Mouse (Mus musculus): ENCODE data around the gene Senp1. TPM values are rescaled to one million over a fixed set of nuclear protein-coding genes. Genes with fewer than 3 reads are reported as not detected.
A peak's percentile ranks its signal among the peaks of the same experiment; 100 is the strongest.

The Senp1 gene
- polyA plus RNA-seq, 1 experiment from 2014 or later = 40.1 TPM

GRCm38 (mm10) chr15:98074521-98074920, 19.0 kb downstream of the Senp1 start:
- Histone ChIP-seq H3K4me3 (ENCODE audit: low read depth, low read length) (no peak overlapping the region), H3K9ac (ENCODE audit: low read length) (no peak overlapping the region), H3K4me2 (ENCODE audit: low read depth) (no peak overlapping the region), H3K9me3 (ENCODE audit: control insufficient read depth, low read length) (no peaks in the 10 kb centered on the region), H3K27ac (ENCODE audit: low read depth, low read length) (no peak overlapping the region), H3K36me3 (ENCODE audit: control insufficient read depth, insufficient read depth, low read length) (peaks cover 19% of the 10 kb centered on the region), H3K4me1 (ENCODE audit: control insufficient read depth, insufficient read depth, low read length) (no peaks in the 10 kb centered on the region), H3K27me3 (ENCODE audit: control insufficient read depth, insufficient read depth, low read length) (no peaks in the 10 kb centered on the region)
- DNase-seq (ENCODE audit: low spot score) (no peak), ATAC-seq (ENCODE audit: insufficient read depth, low FRiP score, low TSS enrichment) (no peak)
- 94% methylated on average over 8 of the region's 8 CpGs for WGBS

DNA sequence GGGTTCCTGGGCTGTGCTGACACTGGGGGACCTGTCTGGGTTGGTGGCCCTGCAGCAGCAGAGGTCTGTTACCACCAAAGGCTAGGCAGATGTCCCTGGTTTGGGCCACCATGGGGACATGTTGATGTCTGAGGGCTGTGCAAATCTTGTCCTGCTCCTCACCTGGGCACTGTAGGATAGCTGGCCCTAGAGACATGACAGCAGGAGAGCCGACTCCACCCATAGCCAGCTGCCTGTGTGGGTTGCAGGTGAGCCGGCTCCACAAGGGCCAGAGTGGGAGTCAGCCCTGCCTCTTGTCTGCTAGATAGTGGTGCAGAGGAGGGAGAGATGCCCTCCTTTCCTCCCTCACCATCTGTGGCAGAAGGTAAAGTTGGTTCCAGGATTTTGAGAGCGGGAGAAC, 23.2 kb downstream of the Senp1 start:
- WGBS = 89% methylated on average over 3 of the region's 3 CpGs
- ATAC-seq (ENCODE audit: insufficient read depth, low FRiP score, low TSS enrichment) (no peak), DNase-seq (ENCODE audit: low spot score) (no peak)
- no peaks in the 10 kb centered on the region for H3K27me3 ChIP-seq (ENCODE audit: control insufficient read depth, insufficient read depth, low read length)
- H3K4me1 ChIP-seq (ENCODE audit: control insufficient read depth, insufficient read depth, low read length) = no peaks in the 10 kb centered on the region
- no peaks in the 10 kb centered on the region for H3K9me3 ChIP-seq (ENCODE audit: control insufficient read depth, low read length)
- H3K27ac ChIP-seq (ENCODE audit: low read depth, low read length) = no peak overlapping the region
- H3K9ac ChIP-seq (ENCODE audit: low read length) = no peak overlapping the region
- H3K36me3 ChIP-seq (ENCODE audit: control insufficient read depth, insufficient read depth, low read length) = peaks cover 17% of the 10 kb centered on the region
- H3K4me2 ChIP-seq (ENCODE audit: low read depth) = no peak overlapping the region
- no peak overlapping the region for H3K4me3 ChIP-seq (ENCODE audit: low read depth, low read length)

DNA sequence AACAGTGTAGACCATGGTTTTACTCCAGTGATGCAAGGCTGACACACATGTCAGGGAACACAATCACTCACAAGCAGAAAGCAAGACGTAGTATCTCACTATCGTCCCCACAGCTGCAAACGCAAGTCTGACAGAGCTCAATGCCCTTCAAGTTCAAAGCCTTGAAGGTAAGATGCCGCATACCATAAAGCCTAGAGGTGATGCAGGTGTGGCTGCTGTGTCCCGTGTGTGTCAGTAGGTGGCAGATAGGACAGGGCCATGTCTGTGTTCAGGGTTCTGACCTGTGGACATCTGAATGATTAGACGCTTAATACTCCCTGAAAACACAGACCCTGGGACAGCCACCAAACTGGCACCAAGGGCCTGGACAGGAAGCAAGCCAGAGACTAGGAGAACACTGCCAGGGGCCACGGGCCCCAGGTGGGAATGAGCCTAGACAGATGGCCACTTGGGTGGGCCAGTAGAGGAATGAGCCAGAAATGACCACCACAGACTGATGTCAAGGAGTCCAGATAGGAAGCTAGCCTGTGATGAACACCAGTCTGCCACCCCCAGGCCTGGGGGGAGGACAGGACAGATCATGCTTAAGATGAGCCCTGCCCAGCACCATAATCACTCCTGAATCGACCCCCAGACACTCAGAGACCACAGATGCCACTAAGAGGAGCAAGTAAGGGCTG, 23.8 kb downstream of the Senp1 start:
- peaks cover 17% of the 10 kb centered on the region for H3K36me3 ChIP-seq (ENCODE audit: control insufficient read depth, insufficient read depth, low read length)
- no peaks in the 10 kb centered on the region for H3K4me1 ChIP-seq (ENCODE audit: control insufficient read depth, insufficient read depth, low read length)
- no peaks in the 10 kb centered on the region for H3K9me3 ChIP-seq (ENCODE audit: control insufficient read depth, low read length)
- no peak for DNase-seq (ENCODE audit: low spot score)
- no peak overlapping the region for H3K27ac ChIP-seq (ENCODE audit: low read depth, low read length)
- H3K9ac ChIP-seq (ENCODE audit: low read length) = no peak overlapping the region
- H3K4me2 ChIP-seq (ENCODE audit: low read depth) = no peak overlapping the region
- ATAC-seq (ENCODE audit: insufficient read depth, low FRiP score, low TSS enrichment) = no peak
- 90% methylated on average over 8 of the region's 8 CpGs for whole genome bisulfite sequencing
- H3K27me3 ChIP-seq (ENCODE audit: control insufficient read depth, insufficient read depth, low read length) = no peaks in the 10 kb centered on the region
- H3K4me3 ChIP-seq (ENCODE audit: low read depth, low read length) = no peak overlapping the region

DNA sequence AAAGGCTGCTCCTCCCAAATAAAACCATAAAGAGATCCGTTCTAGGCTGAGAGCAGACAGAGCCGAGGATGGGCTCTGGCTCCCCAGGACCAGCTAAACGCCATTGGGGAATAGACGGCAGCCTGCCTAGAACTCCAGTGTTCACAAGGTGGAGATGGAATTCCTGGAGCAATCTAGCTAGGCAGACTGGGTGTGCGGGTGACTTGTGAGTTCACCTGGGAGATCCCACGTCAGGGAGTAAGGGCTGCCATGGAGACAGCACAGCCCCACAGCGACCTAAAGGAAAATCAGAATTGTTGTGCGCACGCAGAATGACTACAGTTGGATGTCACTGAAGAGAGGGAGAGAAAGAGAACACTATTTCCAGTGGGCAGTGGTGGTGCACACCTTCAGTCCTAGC, 25.0 kb downstream of the Senp1 start:
- 86% methylated on average over 9 of the region's 9 CpGs for WGBS
- Histone ChIP-seq H3K4me1 (ENCODE audit: control insufficient read depth, insufficient read depth, low read length) (no peaks in the 10 kb centered on the region), H3K27me3 (ENCODE audit: control insufficient read depth, insufficient read depth, low read length) (no peaks in the 10 kb centered on the region), H3K9ac (ENCODE audit: low read length) (no peak overlapping the region), H3K4me3 (ENCODE audit: low read depth, low read length) (no peak overlapping the region), H3K27ac (ENCODE audit: low read depth, low read length) (no peak overlapping the region), H3K36me3 (ENCODE audit: control insufficient read depth, insufficient read depth, low read length) (peaks cover 18% of the 10 kb centered on the region), H3K9me3 (ENCODE audit: control insufficient read depth, low read length) (no peaks in the 10 kb centered on the region), H3K4me2 (ENCODE audit: low read depth) (no peak overlapping the region)
- ATAC-seq (ENCODE audit: insufficient read depth, low FRiP score, low TSS enrichment) (no peak), DNase-seq (ENCODE audit: low spot score) (no peak)

DNA sequence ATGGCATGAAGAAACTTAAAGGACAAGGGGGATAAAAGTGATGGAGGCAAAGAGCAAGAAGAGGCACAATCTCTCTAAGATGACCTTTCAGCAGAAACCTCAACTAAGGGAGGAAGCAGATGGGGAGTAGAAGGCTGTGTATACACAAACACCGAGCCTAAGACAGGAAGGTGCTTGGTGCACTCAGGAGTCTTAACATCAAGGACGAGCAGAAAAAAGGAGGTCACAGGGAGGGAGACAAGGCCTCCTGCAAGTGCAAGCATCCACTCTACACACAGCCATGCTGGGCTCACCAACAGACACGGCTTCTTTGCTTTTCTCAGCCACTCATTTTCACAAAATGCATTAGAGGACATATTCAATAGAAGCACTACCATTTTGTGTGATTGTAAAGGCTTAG, 26.1 kb downstream of the Senp1 start:
- Histone ChIP-seq H3K27me3 (ENCODE audit: control insufficient read depth, insufficient read depth, low read length) (no peaks in the 10 kb centered on the region), H3K27ac (ENCODE audit: low read depth, low read length) (no peak overlapping the region), H3K9me3 (ENCODE audit: control insufficient read depth, low read length) (no peaks in the 10 kb centered on the region), H3K4me2 (ENCODE audit: low read depth) (no peak overlapping the region), H3K4me1 (ENCODE audit: control insufficient read depth, insufficient read depth, low read length) (no peaks in the 10 kb centered on the region), H3K4me3 (ENCODE audit: low read depth, low read length) (no peak overlapping the region), H3K36me3 (ENCODE audit: control insufficient read depth, insufficient read depth, low read length) (peaks cover 18% of the 10 kb centered on the region), H3K9ac (ENCODE audit: low read length) (no peak overlapping the region)
- ATAC-seq (ENCODE audit: insufficient read depth, low FRiP score, low TSS enrichment) (no peak), DNase-seq (ENCODE audit: low spot score) (no peak)
- 68% methylated on average over 3 of the region's 3 CpGs for WGBS

DNA sequence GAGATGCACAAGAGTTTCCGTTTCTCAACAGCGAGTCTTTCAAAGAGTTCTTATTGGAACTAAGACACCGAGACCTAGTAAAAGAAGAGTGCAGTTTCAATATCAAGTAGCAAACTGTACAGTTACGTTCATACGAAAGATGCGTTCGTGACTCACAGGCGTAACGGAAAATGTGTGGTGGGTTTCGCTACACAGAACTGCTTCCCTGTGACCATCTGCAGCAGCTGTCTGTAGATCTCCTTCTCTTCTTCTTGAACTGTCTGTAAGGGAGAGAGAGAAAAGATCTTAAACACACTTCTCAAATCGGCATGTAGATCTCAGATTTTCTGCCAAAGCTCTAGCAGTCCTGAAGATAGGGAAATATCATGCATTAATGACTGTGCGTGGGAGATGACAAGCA, 26.9 kb downstream of the Senp1 start:
- no peak for ATAC-seq (ENCODE audit: insufficient read depth, low FRiP score, low TSS enrichment)
- no peak overlapping the region for H3K4me3 ChIP-seq (ENCODE audit: low read depth, low read length)
- H3K27ac ChIP-seq (ENCODE audit: low read depth, low read length) = no peak overlapping the region
- peaks cover 16% of the 10 kb centered on the region for H3K36me3 ChIP-seq (ENCODE audit: control insufficient read depth, insufficient read depth, low read length)
- no peaks in the 10 kb centered on the region for H3K27me3 ChIP-seq (ENCODE audit: control insufficient read depth, insufficient read depth, low read length)
- no peak overlapping the region for H3K4me2 ChIP-seq (ENCODE audit: low read depth)
- H3K9ac ChIP-seq (ENCODE audit: low read length) = no peak overlapping the region
- 94% methylated on average over 12 of the region's 12 CpGs for WGBS
- H3K9me3 ChIP-seq (ENCODE audit: control insufficient read depth, low read length) = no peaks in the 10 kb centered on the region
- no peaks in the 10 kb centered on the region for H3K4me1 ChIP-seq (ENCODE audit: control insufficient read depth, insufficient read depth, low read length)
- no peak for DNase-seq (ENCODE audit: low spot score)

DNA sequence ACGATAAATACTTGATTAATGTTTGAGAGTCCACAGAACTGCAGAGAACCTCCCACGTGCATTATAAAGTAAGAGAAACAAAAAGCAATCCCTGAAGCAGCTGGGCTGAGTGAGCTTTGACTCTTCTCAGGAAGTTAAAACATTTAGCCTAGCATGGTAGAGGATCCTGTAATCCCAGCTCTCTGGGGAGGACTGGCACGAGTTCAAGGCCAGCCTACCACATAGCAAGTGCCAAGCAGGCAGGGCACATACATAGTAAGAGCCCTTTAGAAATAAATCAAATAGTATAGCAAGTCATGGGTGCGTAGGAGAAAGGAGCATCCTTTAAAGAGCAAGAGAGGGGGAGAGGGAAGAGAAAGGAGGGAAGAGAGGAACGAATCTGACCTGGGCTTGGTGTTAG, 27.7 kb downstream of the Senp1 start:
- Histone ChIP-seq H3K4me2 (ENCODE audit: low read depth) (no peak overlapping the region), H3K4me3 (ENCODE audit: low read depth, low read length) (no peak overlapping the region), H3K36me3 (ENCODE audit: control insufficient read depth, insufficient read depth, low read length) (peaks cover 16% of the 10 kb centered on the region), H3K27me3 (ENCODE audit: control insufficient read depth, insufficient read depth, low read length) (no peaks in the 10 kb centered on the region), H3K27ac (ENCODE audit: low read depth, low read length) (no peak overlapping the region), H3K4me1 (ENCODE audit: control insufficient read depth, insufficient read depth, low read length) (no peaks in the 10 kb centered on the region), H3K9ac (ENCODE audit: low read length) (no peak overlapping the region), H3K9me3 (ENCODE audit: control insufficient read depth, low read length) (no peaks in the 10 kb centered on the region)
- ATAC-seq (ENCODE audit: insufficient read depth, low FRiP score, low TSS enrichment) (no peak), DNase-seq (ENCODE audit: low spot score) (no peak)
- 95% methylated on average over 5 of the region's 5 CpGs for WGBS

- Histone ChIP-seq H3K27me3 (ENCODE audit: control insufficient read depth, insufficient read depth, low read length) (no peaks in the 10 kb centered on the region), H3K9ac (ENCODE audit: low read length) (no peak overlapping the region), H3K4me3 (ENCODE audit: low read depth, low read length) (no peak overlapping the region), H3K36me3 (ENCODE audit: control insufficient read depth, insufficient read depth, low read length) (peaks cover 15% of the 10 kb centered on the region), H3K4me1 (ENCODE audit: control insufficient read depth, insufficient read depth, low read length) (no peaks in the 10 kb centered on the region), H3K9me3 (ENCODE audit: control insufficient read depth, low read length) (no peaks in the 10 kb centered on the region), H3K27ac (ENCODE audit: low read depth, low read length) (no peak overlapping the region), H3K4me2 (ENCODE audit: low read depth) (no peak overlapping the region)
- 38% methylated on average over 5 of the region's 5 CpGs for WGBS
- ATAC-seq (ENCODE audit: insufficient read depth, low FRiP score, low TSS enrichment) = no peak
- peak; percentile 69 for DNase-seq (ENCODE audit: low spot score)
These were observed 38.3 kb downstream of the Senp1 start for GRCm38 (mm10) chr15:98055246-98055645.

GRCm38 (mm10) chr15:98051685-98052084, 41.9 kb downstream of the Senp1 start:
- H3K27me3 ChIP-seq (ENCODE audit: control insufficient read depth, insufficient read depth, low read length) = no peaks in the 10 kb centered on the region
- ATAC-seq (ENCODE audit: insufficient read depth, low FRiP score, low TSS enrichment) = no peak
- H3K9ac ChIP-seq (ENCODE audit: low read length) = no peak overlapping the region
- 93% methylated on average over 5 of the region's 5 CpGs for WGBS
- no peaks in the 10 kb centered on the region for H3K4me1 ChIP-seq (ENCODE audit: control insufficient read depth, insufficient read depth, low read length)
- H3K4me3 ChIP-seq (ENCODE audit: low read depth, low read length) = no peak overlapping the region
- no peaks in the 10 kb centered on the region for H3K9me3 ChIP-seq (ENCODE audit: control insufficient read depth, low read length)
- DNase-seq (ENCODE audit: low spot score) = no peak
- H3K27ac ChIP-seq (ENCODE audit: low read depth, low read length) = no peak overlapping the region
- no peak overlapping the region for H3K4me2 ChIP-seq (ENCODE audit: low read depth)
- H3K36me3 ChIP-seq (ENCODE audit: control insufficient read depth, insufficient read depth, low read length) = peaks cover 15% of the 10 kb centered on the region; the same call in 1 of the 2 replicates
